Mouse (Mus musculus) ES-E14 (cell line): Measurements from ENCODE around the gene Rbfox2.

ENCODE experiments used
- CHD2 ChIP-seq: IDR thresholded peaks from 2 replicates; pipeline ENCODE4 v1.6.1; 2014; ENCODE audit warnings: mild to moderate bottlenecking, low read depth, low read length, inconsistent platforms
- HCFC1 ChIP-seq: IDR thresholded peaks from 2 replicates; pipeline ENCODE4 v1.6.1; 2012; ENCODE audit warnings: low read length, inconsistent platforms, borderline replicate concordance; ENCODE audit not compliant: insufficient read depth
- MAFK ChIP-seq: IDR thresholded peaks from 2 replicates; pipeline ENCODE4 v1.6.1; 2014; ENCODE audit warnings: mild to moderate bottlenecking, low read depth, low read length, inconsistent platforms; ENCODE audit not compliant: insufficient read depth
- ZC3H11A ChIP-seq: IDR thresholded peaks from 2 replicates; pipeline ENCODE4 v1.6.1; 2012; ENCODE audit warnings: low read depth, mild to moderate bottlenecking, inconsistent platforms, low read length, borderline replicate concordance
- ZNF384 ChIP-seq: IDR thresholded peaks from 2 replicates; pipeline ENCODE4 v1.6.1; 2012; ENCODE audit warnings: low read depth, low read length, inconsistent platforms

GRCm38 (mm10) chr15:77149551-77149950, 157.3 kb downstream of the Rbfox2 start:
- TF ChIP-seq ZNF384: no peak
- no peak for TF ChIP-seq MAFK
- no peak for TF ChIP-seq HCFC1
- TF ChIP-seq CHD2: no peak
- TF ChIP-seq ZC3H11A: no peak
